Mouse (Mus musculus) kidney, adult 18-20 months (tissue): Measurements from ENCODE around the gene Gpr153.
"Not testable (repeated sequence)": the region's sequence is repeated elsewhere in the genome, so short reads cannot be mapped to it uniquely, and the experiment has no call there.

Experiments
- DNase-seq: peaks from one replicate; pipeline ENCODE4 v3.0.0; 2021

The Gpr153 gene

GRCm38 (mm10) chr4:152273621-152274236 is at the start of gene Gpr153:
Gene Gpr153 (plus strand): TSS chr4:152274232.
- peak; percentile 34 for DNase-seq

- no peak for DNase-seq
Observed at GRCm38 (mm10) chr4:152226901-152227486, 47.0 kb upstream of the Gpr153 start.

- no peak for DNase-seq
Observed at GRCm38 (mm10) chr4:152227749-152228527, 46.1 kb upstream of the Gpr153 start.

GRCm38 (mm10) chr4:152230331-152230730 is 43.7 kb upstream of the Gpr153 start:
- not testable (repeated sequence) for DNase-seq

GRCm38 (mm10) chr4:152231326-152231725 is 42.7 kb upstream of the Gpr153 start:
- no peak for DNase-seq

- no peak for DNase-seq
Observed at GRCm38 (mm10) chr4:152232411-152232903, 41.6 kb upstream of the Gpr153 start.

GRCm38 (mm10) chr4:152239974-152240373 is 34.1 kb upstream of the Gpr153 start:
- DNase-seq: no peak

GRCm38 (mm10) chr4:152243241-152243891 is 30.7 kb upstream of the Gpr153 start:
- no peak for DNase-seq

GRCm38 (mm10) chr4:152243969-152244368 is 30.1 kb upstream of the Gpr153 start:
- DNase-seq: no peak

- no peak for DNase-seq
Observed at GRCm38 (mm10) chr4:152244545-152245522, 29.2 kb upstream of the Gpr153 start.

- DNase-seq: no peak
Observed at GRCm38 (mm10) chr4:152246011-152246410, 28.0 kb upstream of the Gpr153 start.

- DNase-seq: no peak
Observed at GRCm38 (mm10) chr4:152247195-152247594, 26.8 kb upstream of the Gpr153 start.

GRCm38 (mm10) chr4:152250615-152251014 is 23.4 kb upstream of the Gpr153 start:
- DNase-seq: no peak

- no peak for DNase-seq
Observed at GRCm38 (mm10) chr4:152253183-152253759, 20.8 kb upstream of the Gpr153 start.

- no peak for DNase-seq
Observed at GRCm38 (mm10) chr4:152257070-152257469, 17.0 kb upstream of the Gpr153 start.

GRCm38 (mm10) chr4:152260451-152260850 is 13.6 kb upstream of the Gpr153 start:
- DNase-seq: no peak

- no peak for DNase-seq
Observed at GRCm38 (mm10) chr4:152262187-152262586, 11.8 kb upstream of the Gpr153 start.

GRCm38 (mm10) chr4:152263089-152263488 is 10.9 kb upstream of the Gpr153 start:
- no peak for DNase-seq

- peak; percentile 21 for DNase-seq
Observed at GRCm38 (mm10) chr4:152263512-152264176, 10.4 kb upstream of the Gpr153 start.

- DNase-seq: peak; percentile 34
Observed at GRCm38 (mm10) chr4:152264177-152264530, 9.9 kb upstream of the Gpr153 start.
